17 mouse cellular contexts compared by ENCODE assay signal in genomic region chr7:112154445-112154844, GRCm38 (mm10). TPM values are rescaled to one million over a fixed set of nuclear protein-coding genes. Genes with fewer than 3 reads are reported as not detected.
DNase-seq lines count a peak whose midpoint lies in the region; ATAC-seq and TF ChIP-seq lines count a peak whose summit lies in the region.
"Had no signal": no experiment of that assay in that cellular context is flagged by ENCODE, and none has a peak within 500 bp of the region (broad histone marks: within the 10 kb centered on the region; RNA-seq: fewer than 3 reads in every experiment).

No protein-coding gene starts in this region.

- ATAC-seq in intestine, embryonic 14.5 days (replicated peaks; ENCODE audit: low FRiP score, low TSS enrichment, low read depth): no peak
- no peak for ATAC-seq in intestine, postnatal 0 days
- ATAC-seq in neural tube, embryonic 15.5 days (ENCODE audit: low FRiP score): no peak
- no peak for ATAC-seq in intestine, embryonic 16.5 days
- ATAC-seq: midbrain, embryonic 16.5 days had no signal

- H3K27me3 ChIP-seq in intestine, embryonic 14.5 days (replicated peaks; ENCODE audit: control insufficient read depth, insufficient read depth, low read length): no peaks in the 10 kb centered on the region
- H3K27me3 ChIP-seq in intestine, postnatal 0 days (replicated peaks; ENCODE audit: control insufficient read depth, insufficient read depth, low read length): peaks cover 4% of the 10 kb centered on the region
- H3K27me3 ChIP-seq in neural tube, embryonic 15.5 days (replicated peaks): 0 out of 2 replicates have a peak, but pooled peaks cover 2% of the 10 kb centered on the region
- H3K27me3 ChIP-seq in intestine, embryonic 16.5 days (replicated peaks; ENCODE audit: control insufficient read depth, insufficient read depth, low read length): no peaks in the 10 kb centered on the region

- DNase-seq in intestine, embryonic 14.5 days (ENCODE audit: low spot score): no peak
- DNase-seq in neural tube, embryonic 10.5 days (ENCODE audit: extremely low spot score, low spot score): no peak
- no peak for DNase-seq in kidney, adult 18-20 months
- DNase-seq in right cerebral cortex, postnatal 4 days: no peak
- DNase-seq: adrenal gland, adult 2 months; cerebellum, postnatal 14 days; heart, adult 18-20 months; kidney, adult 8-10 months; right cerebral cortex, adult 18-20 months; thymus, adult 2 months had no signal

- no peak for TF ChIP-seq CTCF in intestine, postnatal 0 days (IDR thresholded peaks at IDR 0.05; ENCODE audit: low read depth)

- peak overlapping the region; percentile 84 for H3K27ac ChIP-seq in intestine, embryonic 14.5 days (ENCODE audit: low read depth)
- no peak overlapping the region for H3K27ac ChIP-seq in intestine, postnatal 0 days (ENCODE audit: low read depth, low read length)
- 0 out of 2 replicates have a peak overlapping the region, but pooled peaks have one; percentile 13 for H3K27ac ChIP-seq in neural tube, embryonic 15.5 days (replicated peaks)
- peak overlapping the region; percentile 68 for H3K27ac ChIP-seq in intestine, embryonic 16.5 days (ENCODE audit: low read length)
- H3K27ac ChIP-seq: forebrain, embryonic 12.5 days; layer of hippocampus, adult 2 months had no signal

- no peak overlapping the region for H3K4me3 ChIP-seq in intestine, embryonic 14.5 days (ENCODE audit: low read depth, low read length)
- no peak overlapping the region for H3K4me3 ChIP-seq in intestine, postnatal 0 days (ENCODE audit: low read depth, low read length)
- H3K4me3 ChIP-seq in neural tube, embryonic 15.5 days (replicated peaks): no peak overlapping the region
- H3K4me3 ChIP-seq in intestine, embryonic 16.5 days (ENCODE audit: low read length): no peak overlapping the region
- H3K4me3 ChIP-seq: forebrain, embryonic 12.5 days; layer of hippocampus, adult 2 months had no signal

- H3K4me1 ChIP-seq in intestine, embryonic 14.5 days (replicated peaks; ENCODE audit: control insufficient read depth, insufficient read depth, low read length): peaks cover 33% of the 10 kb centered on the region
- H3K4me1 ChIP-seq in intestine, postnatal 0 days (replicated peaks; ENCODE audit: control insufficient read depth, insufficient read depth, low read length): no peaks in the 10 kb centered on the region; the same call in 1 of the 2 replicates
- H3K4me1 ChIP-seq in neural tube, embryonic 15.5 days: peaks cover 39% of the 10 kb centered on the region
- H3K4me1 ChIP-seq in intestine, embryonic 16.5 days (ENCODE audit: control insufficient read depth, insufficient read depth, low read length): peaks cover 17% of the 10 kb centered on the region

- peak overlapping the region; percentile 29; the same call in 1 of the 2 replicates for H3K4me2 ChIP-seq in intestine, embryonic 14.5 days (ENCODE audit: low read length)
- H3K4me2 ChIP-seq in intestine, postnatal 0 days (replicated peaks; ENCODE audit: low read depth): no peak overlapping the region
- no peak overlapping the region for H3K4me2 ChIP-seq in neural tube, embryonic 15.5 days
- no peak overlapping the region for H3K4me2 ChIP-seq in intestine, embryonic 16.5 days (ENCODE audit: low read depth, low read length)
- H3K4me2 ChIP-seq: forebrain, embryonic 12.5 days; liver, embryonic 11.5 days had no signal

- peaks cover 7% of the 10 kb centered on the region; the same call in 1 of the 2 replicates for H3K36me3 ChIP-seq in intestine, embryonic 14.5 days (ENCODE audit: control insufficient read depth, insufficient read depth, low read length)
- H3K36me3 ChIP-seq in intestine, postnatal 0 days (ENCODE audit: control insufficient read depth, insufficient read depth): no peaks in the 10 kb centered on the region
- no peaks in the 10 kb centered on the region for H3K36me3 ChIP-seq in neural tube, embryonic 15.5 days
- H3K36me3 ChIP-seq in intestine, embryonic 16.5 days (ENCODE audit: control insufficient read depth, insufficient read depth, low read length): no peaks in the 10 kb centered on the region

- H3K9me3 ChIP-seq in intestine, embryonic 14.5 days (ENCODE audit: control insufficient read depth, low read length): no peaks in the 10 kb centered on the region
- H3K9me3 ChIP-seq in intestine, postnatal 0 days (ENCODE audit: control insufficient read depth): no peaks in the 10 kb centered on the region
- H3K9me3 ChIP-seq in neural tube, embryonic 15.5 days (replicated peaks): no peaks in the 10 kb centered on the region
- H3K9me3 ChIP-seq in intestine, embryonic 16.5 days (ENCODE audit: control insufficient read depth, low read length): no peaks in the 10 kb centered on the region
- H3K9me3 ChIP-seq: forebrain, embryonic 12.5 days had no signal

- H3K9ac ChIP-seq in intestine, embryonic 14.5 days (ENCODE audit: low read length): no peak overlapping the region
- no peak overlapping the region for H3K9ac ChIP-seq in intestine, postnatal 0 days (ENCODE audit: low read depth, low read length)
- no peak overlapping the region for H3K9ac ChIP-seq in neural tube, embryonic 15.5 days (replicated peaks)
- H3K9ac ChIP-seq in intestine, embryonic 16.5 days (ENCODE audit: low read depth, low read length): no peak overlapping the region
- H3K9ac ChIP-seq: forebrain, embryonic 12.5 days had no signal

- 54% methylated on average over 4 of the region's 4 CpGs for WGBS in intestine, embryonic 14.5 days
- WGBS in intestine, postnatal 0 days: 49% methylated on average over 4 of the region's 4 CpGs
- WGBS in neural tube, embryonic 15.5 days: 55% methylated on average over 4 of the region's 4 CpGs
- 49% methylated on average over 4 of the region's 4 CpGs for WGBS in intestine, embryonic 16.5 days

RNA-seq across cellular contexts. Expression of gene Dkk3, which starts 4.4 kb away (rescaled TPM):
- 22.9 and 27.4 TPM in 2 replicates for polyA plus RNA-seq in intestine, embryonic 14.5 days (2014; fragmentation: Nextera tagmentation; extraction: Ambion mirVana)
- 17.0 and 19.2 TPM in 2 replicates for polyA plus RNA-seq in intestine, postnatal 0 days (2015; fragmentation: Nextera tagmentation; extraction: Ambion mirVana)
- polyA plus RNA-seq in neural tube, embryonic 15.5 days (2015; fragmentation: Nextera tagmentation; extraction: Ambion mirVana): 28.9 and 32.9 TPM in 2 replicates
- 26.1 and 26.7 TPM in 2 replicates for polyA plus RNA-seq in intestine, embryonic 16.5 days (2015; fragmentation: Nextera tagmentation; extraction: Ambion mirVana)
